Mouse (Mus musculus): ENCODE results near the gene Nfkb1.

Gene Nfkb1

DNA sequence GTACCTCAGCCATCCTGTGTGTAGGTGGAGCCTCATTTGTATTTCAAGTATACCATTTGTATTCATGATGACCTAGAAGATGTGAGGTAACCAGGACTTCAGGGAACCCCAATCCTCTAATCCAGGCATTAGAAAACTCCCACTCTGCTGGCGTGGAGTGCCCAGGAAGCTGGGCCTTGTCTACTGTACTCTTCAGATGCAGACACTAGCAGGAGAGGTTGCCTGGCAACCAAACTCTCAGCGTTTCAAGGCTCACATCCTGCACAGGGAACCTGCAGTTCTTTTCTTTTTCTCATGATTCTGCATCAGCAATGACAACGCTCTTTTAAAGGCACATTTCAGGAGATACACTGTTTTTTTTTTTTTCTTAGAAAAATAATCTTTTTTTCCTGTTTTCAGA lies 81.1 kb downstream of the Nfkb1 start:
- H3K36me3 ChIP-seq (ENCODE audit: control insufficient read depth, insufficient read depth, low read length, poor library complexity, severe bottlenecking): peaks cover 10% of the 10 kb centered on the region
- DNase-seq (ENCODE audit: low read depth, low spot score): peak; percentile 31
- no peaks in the 10 kb centered on the region for H3K27me3 ChIP-seq (ENCODE audit: control insufficient read depth, insufficient read depth, low read length, poor library complexity, severe bottlenecking)

DNA sequence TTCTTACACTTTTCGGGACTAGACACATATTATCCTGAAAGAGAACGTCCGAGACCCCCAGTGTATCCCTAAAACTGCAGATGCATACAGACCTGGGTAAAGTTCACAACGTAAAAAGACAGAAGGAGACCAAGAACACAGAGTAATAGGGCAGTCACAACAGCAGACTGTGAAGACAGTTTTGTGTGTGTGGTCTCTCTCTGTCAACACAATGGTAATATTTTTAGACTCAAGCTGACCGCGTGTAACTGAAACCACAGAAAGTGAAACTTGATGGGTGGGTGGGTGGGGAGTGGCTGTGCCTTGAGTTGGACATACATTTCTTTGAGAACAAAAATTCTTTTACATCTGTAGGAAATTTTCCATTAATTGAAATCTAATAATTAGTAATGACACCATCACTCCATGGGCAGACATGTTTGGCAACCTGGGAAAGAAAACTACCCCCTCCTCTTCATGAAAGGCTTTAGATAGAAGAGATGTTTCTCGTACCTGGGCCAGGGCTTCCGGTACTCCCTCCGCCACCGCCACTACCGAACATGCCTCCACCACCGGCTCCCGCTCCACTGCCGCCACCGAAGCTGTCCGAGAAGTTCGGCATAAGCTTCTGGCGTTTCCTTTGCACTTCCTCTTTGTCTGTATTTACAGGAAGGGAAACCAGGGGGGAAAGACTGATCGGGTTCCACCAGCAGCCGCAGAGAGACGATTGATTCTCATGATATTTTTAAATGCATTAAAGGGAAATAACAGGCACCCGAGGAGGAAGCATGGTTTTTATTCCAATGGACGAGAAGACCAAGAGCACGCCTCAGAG lies 83.5 kb downstream of the Nfkb1 start:
- H3K36me3 ChIP-seq (ENCODE audit: control insufficient read depth, insufficient read depth, low read length, poor library complexity, severe bottlenecking): peaks cover 8% of the 10 kb centered on the region
- DNase-seq (ENCODE audit: low read depth, low spot score): peak; percentile 80
- H3K27me3 ChIP-seq (ENCODE audit: control insufficient read depth, insufficient read depth, low read length, poor library complexity, severe bottlenecking): no peaks in the 10 kb centered on the region

DNA sequence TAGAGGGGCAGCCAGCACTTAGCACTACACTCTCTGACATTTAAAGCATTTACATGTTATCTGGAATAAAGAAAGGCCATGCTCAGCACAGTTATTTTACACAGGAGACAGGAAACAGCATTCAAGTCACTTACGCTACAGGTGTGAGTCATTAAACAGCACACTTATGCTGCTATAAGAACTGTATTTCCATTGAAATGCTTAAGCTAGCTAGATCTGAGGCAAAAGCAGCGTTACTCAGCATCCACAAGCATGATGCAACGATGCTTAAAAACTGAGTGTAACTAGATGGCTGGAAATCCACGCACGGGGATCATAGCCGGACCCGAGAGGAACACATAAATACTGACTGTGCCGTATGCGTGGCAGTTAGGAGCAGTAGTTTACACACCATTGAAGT lies 84.3 kb downstream of the Nfkb1 start:
- Histone ChIP-seq H3K36me3 (ENCODE audit: control insufficient read depth, insufficient read depth, low read length, poor library complexity, severe bottlenecking) (peaks cover 8% of the 10 kb centered on the region), H3K27me3 (ENCODE audit: control insufficient read depth, insufficient read depth, low read length, poor library complexity, severe bottlenecking) (no peaks in the 10 kb centered on the region)
- no peak for DNase-seq (ENCODE audit: low read depth, low spot score)

DNA sequence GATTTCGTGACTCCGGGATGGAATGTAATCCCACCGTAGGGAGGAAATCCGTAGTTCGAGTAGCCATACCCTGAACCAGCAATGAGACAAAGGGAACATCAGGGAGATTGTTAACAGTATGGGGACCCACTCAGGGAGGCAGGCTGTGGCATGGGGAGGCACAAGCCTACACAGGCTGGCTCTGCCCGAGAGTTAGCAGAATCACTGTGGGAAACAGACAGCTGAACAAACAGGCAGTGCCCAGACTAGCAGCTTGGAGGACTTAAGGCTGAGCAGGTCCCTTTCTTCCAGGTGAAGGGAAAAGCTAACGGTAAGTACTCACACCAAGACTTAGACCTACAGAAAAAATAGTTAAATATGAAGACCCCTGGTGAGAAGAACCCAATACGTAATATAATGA lies 84.8 kb downstream of the Nfkb1 start:
- H3K36me3 ChIP-seq (ENCODE audit: control insufficient read depth, insufficient read depth, low read length, poor library complexity, severe bottlenecking): peaks cover 8% of the 10 kb centered on the region
- DNase-seq (ENCODE audit: low read depth, low spot score): no peak
- no peaks in the 10 kb centered on the region for H3K27me3 ChIP-seq (ENCODE audit: control insufficient read depth, insufficient read depth, low read length, poor library complexity, severe bottlenecking)

DNA sequence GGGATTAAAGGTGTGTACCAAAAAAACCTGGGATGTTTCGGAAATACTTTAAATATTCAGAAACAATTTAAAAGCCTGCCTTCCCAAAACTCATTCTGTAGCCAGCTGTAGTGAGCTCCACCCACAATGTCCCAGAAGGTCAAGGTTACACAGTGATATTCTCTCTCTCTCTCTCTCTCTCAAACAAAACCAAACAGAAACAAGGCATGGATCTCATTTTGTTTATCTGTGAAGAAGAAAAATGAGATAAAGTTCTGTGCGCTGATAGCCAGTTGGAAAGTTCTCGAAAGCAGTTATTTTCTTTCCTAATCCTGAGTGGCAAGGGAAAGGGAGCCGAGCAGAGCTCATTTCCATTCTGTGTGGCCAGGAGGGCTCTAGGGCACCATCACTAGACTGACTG lies 85.9 kb downstream of the Nfkb1 start:
- H3K27me3 ChIP-seq (ENCODE audit: control insufficient read depth, insufficient read depth, low read length, poor library complexity, severe bottlenecking): no peaks in the 10 kb centered on the region
- DNase-seq (ENCODE audit: low read depth, low spot score): no peak
- peaks cover 8% of the 10 kb centered on the region for H3K36me3 ChIP-seq (ENCODE audit: control insufficient read depth, insufficient read depth, low read length, poor library complexity, severe bottlenecking)

DNA sequence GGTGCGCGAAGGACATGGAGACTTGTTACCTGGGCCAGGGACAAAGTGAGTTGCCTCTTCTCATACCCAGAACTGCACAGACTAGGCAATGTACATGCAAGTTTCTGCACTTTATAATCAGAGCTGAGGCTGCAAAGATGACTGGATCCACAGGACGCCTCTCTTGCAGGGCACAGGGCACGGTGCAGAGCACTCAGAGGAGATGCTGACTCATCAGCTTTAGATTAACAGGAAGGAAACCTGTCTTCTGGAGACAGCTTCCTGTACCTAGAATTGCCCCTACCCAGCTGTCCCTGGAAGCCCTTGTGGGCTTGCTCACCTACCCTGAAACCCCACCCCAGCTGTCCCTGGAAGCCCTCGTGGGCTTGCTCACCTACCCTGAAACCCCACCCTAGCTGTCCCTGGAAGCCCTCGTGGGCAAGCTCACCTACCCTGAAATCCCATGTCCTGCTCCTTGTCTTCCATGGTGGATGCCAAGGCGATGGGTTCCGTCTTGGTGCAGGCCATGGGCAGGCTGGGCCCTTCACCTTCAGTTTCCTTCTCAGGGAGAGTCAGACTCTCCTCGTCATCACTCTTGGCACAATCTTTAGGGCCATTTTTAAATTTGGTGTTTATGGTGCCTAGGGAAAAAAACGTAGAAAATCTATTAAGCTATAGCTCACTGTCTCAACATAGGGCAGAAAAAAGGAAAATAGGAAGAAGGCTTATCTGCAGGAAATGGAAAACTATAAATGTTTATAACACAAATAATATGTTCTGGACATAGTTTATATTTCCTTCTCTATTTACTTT lies 86.5 kb downstream of the Nfkb1 start:
- DNase-seq (ENCODE audit: low read depth, low spot score): no peak

DNA sequence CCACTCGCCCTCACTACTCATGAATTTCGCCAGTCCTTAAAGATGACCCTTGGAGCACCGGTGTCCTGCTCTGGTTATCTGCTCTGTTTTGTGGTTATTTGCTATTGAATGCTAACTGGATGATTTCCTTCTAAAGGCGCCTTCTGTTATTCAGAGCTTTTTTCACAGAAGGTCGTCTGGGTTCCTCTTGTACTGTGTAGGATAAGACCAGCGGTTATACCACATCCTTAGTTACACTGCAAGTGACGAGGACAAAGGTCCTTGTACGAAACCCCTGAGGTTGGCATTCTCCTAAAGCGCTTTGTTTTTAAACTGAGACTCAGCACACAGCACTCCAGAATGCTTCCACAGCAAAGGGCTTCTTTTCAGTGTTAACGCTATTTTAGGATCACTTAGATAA lies 88.6 kb downstream of the Nfkb1 start:
- DNase-seq (ENCODE audit: low read depth, low spot score): no peak
- no peaks in the 10 kb centered on the region for H3K27me3 ChIP-seq (ENCODE audit: control insufficient read depth, insufficient read depth, low read length, poor library complexity, severe bottlenecking)
- peaks cover 10% of the 10 kb centered on the region for H3K36me3 ChIP-seq (ENCODE audit: control insufficient read depth, insufficient read depth, low read length, poor library complexity, severe bottlenecking)

More for the DNA sequence above, 86.5 kb downstream of the Nfkb1 start:
- peaks cover 10% of the 10 kb centered on the region for H3K36me3 ChIP-seq (ENCODE audit: control insufficient read depth, insufficient read depth, low read length, poor library complexity, severe bottlenecking)
- H3K27me3 ChIP-seq (ENCODE audit: control insufficient read depth, insufficient read depth, low read length, poor library complexity, severe bottlenecking): no peaks in the 10 kb centered on the region

DNA sequence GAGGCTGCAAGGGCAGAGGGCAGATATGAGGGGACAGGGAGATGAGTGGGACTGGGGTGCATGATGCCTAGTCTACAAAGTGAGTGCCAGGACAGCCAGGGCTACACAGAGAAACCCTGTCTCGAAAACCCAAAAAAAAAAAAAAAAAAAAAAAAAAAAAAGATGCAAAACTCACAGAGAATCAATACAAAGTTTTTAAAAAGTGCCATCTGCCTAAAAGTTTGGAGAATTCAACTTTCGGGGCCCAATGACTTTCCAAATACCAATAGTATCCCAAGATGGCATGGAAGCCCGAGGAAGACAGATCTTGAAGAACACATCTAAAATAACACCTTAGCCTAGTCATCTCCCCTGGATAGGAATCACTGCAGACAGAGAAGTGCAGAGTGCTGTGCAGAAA lies 93.0 kb downstream of the Nfkb1 start:
- Histone ChIP-seq H3K27me3 (ENCODE audit: control insufficient read depth, insufficient read depth, low read length, poor library complexity, severe bottlenecking) (no peaks in the 10 kb centered on the region), H3K36me3 (ENCODE audit: control insufficient read depth, insufficient read depth, low read length, poor library complexity, severe bottlenecking) (peaks cover 5% of the 10 kb centered on the region)
- DNase-seq (ENCODE audit: low read depth, low spot score): no peak

DNA sequence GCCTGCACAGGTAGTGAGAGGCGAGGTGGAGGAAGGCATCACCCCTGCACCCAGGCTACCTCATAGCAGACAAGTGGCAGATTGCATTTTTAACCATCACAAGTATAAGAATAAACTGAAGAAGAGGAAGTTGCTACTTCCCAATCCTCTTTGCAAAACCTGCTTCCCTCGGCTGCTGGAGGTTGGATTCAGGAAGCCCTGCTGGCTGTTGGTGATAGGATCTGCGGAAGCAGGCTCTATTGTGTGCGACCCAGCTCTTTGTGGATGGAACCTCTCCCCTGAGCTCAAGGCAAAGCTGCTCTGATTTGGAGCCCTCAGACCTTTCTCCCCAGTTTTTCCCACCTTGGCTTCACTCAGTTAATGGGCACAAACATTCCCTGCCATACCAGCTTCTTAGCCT lies 94.3 kb downstream of the Nfkb1 start:
- H3K27me3 ChIP-seq (ENCODE audit: control insufficient read depth, insufficient read depth, low read length, poor library complexity, severe bottlenecking): no peaks in the 10 kb centered on the region
- no peak for DNase-seq (ENCODE audit: low read depth, low spot score)
- peaks cover 11% of the 10 kb centered on the region for H3K36me3 ChIP-seq (ENCODE audit: control insufficient read depth, insufficient read depth, low read length, poor library complexity, severe bottlenecking)

DNA sequence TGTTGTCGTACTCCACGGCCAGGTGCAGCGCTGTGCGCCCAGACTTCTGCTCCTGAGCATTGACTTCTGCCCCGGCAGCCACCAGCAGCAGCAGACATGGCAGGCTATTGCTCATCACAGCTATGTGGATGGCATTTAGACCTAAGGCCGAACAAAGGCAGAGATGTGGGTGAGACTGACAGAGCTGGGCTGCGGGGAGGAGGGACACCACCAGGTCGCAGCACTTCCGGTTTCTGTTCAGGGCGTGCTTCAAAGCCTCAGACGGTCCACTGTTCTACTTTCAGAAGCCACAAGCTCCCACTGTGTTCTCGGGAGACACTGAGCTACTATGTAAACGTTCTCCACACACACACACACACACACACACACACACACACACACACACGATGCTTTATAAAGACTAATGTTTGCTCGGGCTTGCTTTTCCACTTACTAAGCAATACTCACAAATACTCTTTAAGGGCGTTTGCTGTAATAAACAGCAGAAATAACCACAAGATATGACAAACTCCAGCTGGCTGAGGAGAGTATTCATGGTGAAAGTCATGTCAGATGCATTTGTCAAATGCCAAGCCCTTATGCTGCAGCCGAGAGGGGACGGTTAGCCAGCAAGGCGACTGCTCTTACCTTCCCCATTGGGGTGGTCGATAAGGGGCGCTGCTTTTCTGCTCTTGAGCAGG lies 97.0 kb downstream of the Nfkb1 start:
- Histone ChIP-seq H3K27me3 (ENCODE audit: control insufficient read depth, insufficient read depth, low read length, poor library complexity, severe bottlenecking) (no peaks in the 10 kb centered on the region), H3K36me3 (ENCODE audit: control insufficient read depth, insufficient read depth, low read length, poor library complexity, severe bottlenecking) (peaks cover 21% of the 10 kb centered on the region)
- peak; percentile 77 for DNase-seq (ENCODE audit: low read depth, low spot score)

DNA sequence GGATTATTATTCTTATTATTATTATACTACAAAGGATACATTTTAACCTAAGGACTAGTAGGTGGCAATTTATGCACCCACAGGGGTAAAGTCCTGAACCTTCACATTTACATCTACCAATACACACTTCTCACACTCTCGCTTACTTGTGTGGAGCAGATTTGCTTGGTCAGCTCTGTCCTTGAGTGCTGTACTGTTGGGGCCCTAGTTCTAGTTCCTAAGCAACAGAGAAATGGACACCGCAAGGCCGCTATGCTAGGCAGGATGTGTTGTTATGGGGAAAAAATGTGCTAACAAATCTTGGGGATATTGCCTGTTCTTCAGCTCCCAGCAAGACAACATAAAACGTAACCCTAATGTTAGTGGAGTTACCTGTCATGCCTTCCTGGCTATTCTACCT lies 99.3 kb downstream of the Nfkb1 start:
- H3K27me3 ChIP-seq (ENCODE audit: control insufficient read depth, insufficient read depth, low read length, poor library complexity, severe bottlenecking): no peaks in the 10 kb centered on the region
- no peak for DNase-seq (ENCODE audit: low read depth, low spot score)
- peaks cover 35% of the 10 kb centered on the region for H3K36me3 ChIP-seq (ENCODE audit: control insufficient read depth, insufficient read depth, low read length, poor library complexity, severe bottlenecking)

DNA sequence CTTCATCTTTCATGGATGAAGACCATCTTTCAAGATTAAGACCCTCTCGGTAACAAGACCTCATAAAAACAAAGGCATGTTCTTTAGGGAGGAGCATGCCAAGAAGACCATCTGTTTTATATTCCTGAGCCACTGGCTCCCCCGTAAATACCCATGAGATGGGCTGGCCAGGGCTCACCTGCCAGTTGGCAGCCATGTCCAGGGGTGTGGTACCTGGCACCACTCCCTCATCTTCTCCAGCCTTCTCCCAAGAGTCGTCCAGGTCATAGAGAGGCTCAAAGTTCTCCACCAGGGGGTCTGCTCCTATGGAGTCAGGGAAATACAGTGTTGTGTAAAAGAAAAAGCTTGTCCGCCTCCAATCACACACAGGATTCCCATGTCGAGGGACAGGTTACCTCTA lies 100.0 kb downstream of the Nfkb1 start:
- no peak for DNase-seq (ENCODE audit: low read depth, low spot score)
- peaks cover 35% of the 10 kb centered on the region for H3K36me3 ChIP-seq (ENCODE audit: control insufficient read depth, insufficient read depth, low read length, poor library complexity, severe bottlenecking)

DNA sequence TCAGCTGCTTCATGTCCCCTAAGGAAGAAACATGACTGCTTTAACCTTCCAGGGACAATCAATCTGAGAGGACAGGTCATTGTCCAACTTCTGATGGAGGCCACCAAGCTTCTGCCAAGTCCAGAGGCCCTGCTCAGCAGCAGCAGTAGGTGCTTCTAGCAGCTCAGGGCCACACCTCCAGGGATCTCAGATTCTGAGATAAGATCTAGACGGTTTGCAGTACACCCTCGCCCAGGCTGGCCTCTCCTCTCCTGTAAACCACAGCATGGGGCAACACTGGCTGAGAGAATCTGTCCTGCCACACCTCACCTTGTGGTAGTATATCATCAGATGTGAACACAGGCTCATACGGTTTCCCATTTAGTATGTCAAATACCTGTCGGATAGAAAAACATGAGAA lies 100.9 kb downstream of the Nfkb1 start:
- no peaks in the 10 kb centered on the region for H3K27me3 ChIP-seq (ENCODE audit: control insufficient read depth, insufficient read depth, low read length, poor library complexity, severe bottlenecking)
- peaks cover 35% of the 10 kb centered on the region for H3K36me3 ChIP-seq (ENCODE audit: control insufficient read depth, insufficient read depth, low read length, poor library complexity, severe bottlenecking)
- no peak for DNase-seq (ENCODE audit: low read depth, low spot score)

More for the DNA sequence above, 100.0 kb downstream of the Nfkb1 start:
- H3K27me3 ChIP-seq (ENCODE audit: control insufficient read depth, insufficient read depth, low read length, poor library complexity, severe bottlenecking): no peaks in the 10 kb centered on the region

DNA sequence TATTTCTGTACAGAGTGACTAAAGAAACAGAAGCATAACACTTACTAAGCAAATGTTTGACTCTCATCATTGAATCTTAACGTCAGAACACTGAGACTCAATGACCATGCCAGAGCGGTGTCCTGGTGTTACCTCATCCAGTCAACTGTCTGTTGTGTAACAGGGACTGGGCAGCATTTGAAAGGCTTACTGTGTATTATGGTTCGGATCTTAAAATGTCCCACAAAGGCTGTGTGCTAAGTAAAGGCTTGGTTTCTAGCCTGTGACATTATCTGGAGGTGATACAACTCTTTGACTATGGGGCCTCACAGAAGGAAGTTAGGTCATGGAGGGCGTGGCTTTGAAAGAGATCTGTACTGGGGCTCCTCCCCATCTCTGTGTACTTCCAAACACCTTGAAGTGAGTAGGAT lies 104.9 kb downstream of the Nfkb1 start:
- Histone ChIP-seq H3K36me3 (ENCODE audit: control insufficient read depth, insufficient read depth, low read length, poor library complexity, severe bottlenecking) (peaks cover 26% of the 10 kb centered on the region), H3K27me3 (ENCODE audit: control insufficient read depth, insufficient read depth, low read length, poor library complexity, severe bottlenecking) (no peaks in the 10 kb centered on the region)
- DNase-seq (ENCODE audit: low read depth, low spot score): no peak

DNA sequence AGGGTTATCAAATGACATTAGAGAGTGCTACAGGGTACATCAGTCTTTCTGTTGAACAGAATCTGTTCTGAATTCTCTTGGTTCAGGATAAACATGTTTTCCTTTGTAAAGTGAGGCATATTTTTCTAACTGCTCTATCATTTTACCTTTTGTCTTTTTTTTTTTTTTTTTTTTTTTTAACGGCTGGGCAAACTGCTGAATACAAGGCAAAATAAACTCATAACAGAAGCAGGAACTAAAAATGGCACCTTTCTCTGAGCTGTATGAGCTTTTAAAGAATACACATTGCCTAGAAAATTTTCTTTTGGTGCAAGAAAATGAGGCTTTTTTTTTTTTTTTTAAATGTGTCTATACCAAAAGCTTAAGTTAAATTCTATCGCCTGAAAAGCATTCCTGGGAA lies 105.3 kb downstream of the Nfkb1 start:
- no peaks in the 10 kb centered on the region for H3K27me3 ChIP-seq (ENCODE audit: control insufficient read depth, insufficient read depth, low read length, poor library complexity, severe bottlenecking)
- DNase-seq (ENCODE audit: low read depth, low spot score): no peak
- H3K36me3 ChIP-seq (ENCODE audit: control insufficient read depth, insufficient read depth, low read length, poor library complexity, severe bottlenecking): peaks cover 22% of the 10 kb centered on the region
